Mouse (Mus musculus) liver, postnatal 0 days (tissue): ENCODE data around the gene Nsd1. TPM values are rescaled to one million over a fixed set of nuclear protein-coding genes. Genes with fewer than 3 reads are reported as not detected.

Source experiments
- ATAC-seq: fragments of 200-750 bp; cut with Nextera tagmentation; 2 replicates; pipeline ENCODE4 v1.8.0; 2017; ENCODE audit warnings: mild to moderate bottlenecking, moderate library complexity
- DNase-seq: peaks from one replicate; pipeline ENCODE4 v3.0.0-alpha.2; 2016
- H3K27ac ChIP-seq: fragments of 300-500 bp; sonication (generic); 2 replicates; pipeline ENCODE4 v1.5.1; 2014; ENCODE audit warnings: antibody characterized with exemption, moderate library complexity, mild to moderate bottlenecking, low read depth
- H3K27me3 ChIP-seq: fragments of 300-500 bp; sonication (generic); 2 replicates; pipeline ENCODE4 v1.6.1; 2014; ENCODE audit warnings: low read length, control low read depth, mixed read lengths; ENCODE audit not compliant: insufficient read depth
- H3K36me3 ChIP-seq: fragments of 300-500 bp; sonication (generic); replicated peaks from 2 replicates; pipeline ENCODE4 v1.6.1; 2014; ENCODE audit warnings: mild to moderate bottlenecking, control low read depth, low read length, moderate library complexity, mixed read lengths; ENCODE audit not compliant: insufficient read depth
- H3K4me1 ChIP-seq: fragments of 300-500 bp; sonication (generic); 2 replicates; pipeline ENCODE4 v1.6.1; 2014; ENCODE audit warnings: antibody characterized with exemption, mild to moderate bottlenecking, control low read depth; ENCODE audit not compliant: insufficient read depth
- H3K4me2 ChIP-seq: fragments of 300-500 bp; sonication (generic); 2 replicates; pipeline ENCODE4 v1.6.1; 2014; ENCODE audit warnings: low read depth, mild to moderate bottlenecking, low read length, moderate library complexity, mixed read lengths
- H3K4me3 ChIP-seq: fragments of 300-500 bp; sonication (generic); 2 replicates; pipeline ENCODE4 v1.5.1; 2014; ENCODE audit warnings: low read depth, low read length
- H3K9ac ChIP-seq: fragments of 300-500 bp; sonication (generic); replicated peaks from 2 replicates; pipeline ENCODE4 v1.6.1; 2014; ENCODE audit warnings: mild to moderate bottlenecking, moderate library complexity
- H3K9me3 ChIP-seq: fragments of 300-500 bp; sonication (generic); 2 replicates; pipeline ENCODE4 v1.6.1; 2016; ENCODE audit warnings: mild to moderate bottlenecking, control low read depth, low read length, mixed read lengths
- CTCF ChIP-seq: sonication (generic); IDR thresholded peaks from 2 replicates; pipeline ENCODE4 v1.5.1; 2016; ENCODE audit warnings: antibody characterized with exemption, low read depth
- EP300 ChIP-seq: IDR thresholded peaks from 2 replicates; pipeline ENCODE4 v1.6.1; 2016; ENCODE audit warnings: antibody characterized with exemption, low read depth, mild to moderate bottlenecking
- WGBS: fragments of 180-500 bp; shearing (Covaris S2); extraction: QIAGEN DNeasy Blood & Tissue Kit; methylation state at CpG from one replicate; pipeline ENCODE4 v1.1.7; 2014; ENCODE audit not compliant: insufficient replicate concordance; 5-methylcytosine and 5-hydroxymethylcytosine counted together
- polyA plus RNA-seq: library from polyadenylated mRNA; unstranded; fragments of >200 nt; fragmentation: Nextera tagmentation; extraction: Ambion mirVana; gene quantifications from 2 replicates; pipeline ENCODE4 v1.2.1, GENCODE M21; 2015

The Nsd1 gene
- polyA plus RNA-seq, 1 experiment from 2014 or later = 20.6 TPM

- Histone ChIP-seq H3K4me3 (peak overlapping the region; percentile 79), H3K4me2 (peak overlapping the region; percentile 74), H3K4me1 (peaks cover 46% of the 10 kb centered on the region), H3K36me3 (peaks cover 24% of the 10 kb centered on the region), H3K27ac (peak overlapping the region; percentile 98), H3K9ac (peak overlapping the region; percentile 94), H3K27me3 (no peaks in the 10 kb centered on the region), H3K9me3 (no peaks in the 10 kb centered on the region)
- TF ChIP-seq CTCF (no peak), EP300 (no peak)
- WGBS = 0% methylated on average over 5 of the region's 32 CpGs
- DNase-seq (no peak), ATAC-seq (peak; percentile 36)
These were observed 2.4 kb downstream of the Nsd1 start for GRCm38 (mm10) chr13:55212011-55212360.

- peak; percentile 74 for DNase-seq
- Histone ChIP-seq H3K4me1 (peaks cover 46% of the 10 kb centered on the region), H3K36me3 (peaks cover 24% of the 10 kb centered on the region), H3K9ac (peak overlapping the region; percentile 94), H3K27ac (peak overlapping the region; percentile 98), H3K27me3 (no peaks in the 10 kb centered on the region), H3K9me3 (no peaks in the 10 kb centered on the region), H3K4me3 (peak overlapping the region; percentile 79), H3K4me2 (peak overlapping the region; percentile 74)
- under 1% methylated on average over 52 of the region's 58 CpGs for WGBS
- TF ChIP-seq CTCF (no peak), EP300 (no peak)
- ATAC-seq = peak; percentile 2; the same call in 1 of the 2 replicates
These were observed 3.0 kb downstream of the Nsd1 start for GRCm38 (mm10) chr13:55212361-55213137.

GRCm38 (mm10) chr13:55213138-55213806, 3.7 kb downstream of the Nsd1 start:
- no peak for ATAC-seq
- peaks cover 52% of the 10 kb centered on the region for H3K4me1 ChIP-seq
- 66% methylated on average over 10 of the region's 10 CpGs for WGBS

GRCm38 (mm10) chr13:55224364-55224763, 14.8 kb downstream of the Nsd1 start:
- ATAC-seq (no peak), DNase-seq (no peak)
- H3K36me3 ChIP-seq = peaks cover 41% of the 10 kb centered on the region
- no peaks in the 10 kb centered on the region for H3K27me3 ChIP-seq
- no peaks in the 10 kb centered on the region for H3K9me3 ChIP-seq
- WGBS = 84% methylated on average over 3 of the region's 3 CpGs
- H3K4me1 ChIP-seq = no peaks in the 10 kb centered on the region
- H3K27ac ChIP-seq = no peak overlapping the region
- H3K4me3 ChIP-seq = no peak overlapping the region
- no peak overlapping the region for H3K4me2 ChIP-seq
- TF ChIP-seq CTCF (no peak), EP300 (no peak)
- no peak overlapping the region for H3K9ac ChIP-seq

More at GRCm38 (mm10) chr13:55213138-55213806, 3.7 kb downstream of the Nsd1 start:
- H3K36me3 ChIP-seq = peaks cover 32% of the 10 kb centered on the region
- peak overlapping the region; percentile 79 for H3K4me3 ChIP-seq
- H3K27ac ChIP-seq = peak overlapping the region; percentile 98
- no peak for TF ChIP-seq CTCF
- no peak for TF ChIP-seq EP300
- no peaks in the 10 kb centered on the region for H3K9me3 ChIP-seq
- no peaks in the 10 kb centered on the region for H3K27me3 ChIP-seq
- DNase-seq = no peak
- peak overlapping the region; percentile 94 for H3K9ac ChIP-seq
- H3K4me2 ChIP-seq = peak overlapping the region; percentile 74

- WGBS = 86% methylated on average over 1 of the region's 1 CpGs
- TF ChIP-seq EP300 = no peak
- TF ChIP-seq CTCF = peak; percentile 38
- ATAC-seq (no peak), DNase-seq (no peak)
- no peaks in the 10 kb centered on the region for H3K9me3 ChIP-seq
- peaks cover 34% of the 10 kb centered on the region for H3K36me3 ChIP-seq
- no peaks in the 10 kb centered on the region for H3K4me1 ChIP-seq
- no peaks in the 10 kb centered on the region for H3K27me3 ChIP-seq
- no peak overlapping the region for H3K4me2 ChIP-seq
- no peak overlapping the region for H3K4me3 ChIP-seq
- H3K27ac ChIP-seq = no peak overlapping the region
- H3K9ac ChIP-seq = no peak overlapping the region
These were observed 21.1 kb downstream of the Nsd1 start for GRCm38 (mm10) chr13:55230701-55231100.

- H3K27ac ChIP-seq = no peak overlapping the region
- H3K4me3 ChIP-seq = no peak overlapping the region
- ATAC-seq (no peak), DNase-seq (no peak)
- H3K4me2 ChIP-seq = no peak overlapping the region
- H3K27me3 ChIP-seq = no peaks in the 10 kb centered on the region
- no peaks in the 10 kb centered on the region for H3K9me3 ChIP-seq
- H3K36me3 ChIP-seq = peaks cover 65% of the 10 kb centered on the region
- 86% methylated on average over 3 of the region's 3 CpGs for WGBS
- TF ChIP-seq CTCF = no peak
- TF ChIP-seq EP300 = no peak
- H3K9ac ChIP-seq = no peak overlapping the region
- H3K4me1 ChIP-seq = no peaks in the 10 kb centered on the region; the same call in 1 of the 2 replicates
These were observed 33.6 kb downstream of the Nsd1 start for GRCm38 (mm10) chr13:55243205-55243604.
